Mouse (Mus musculus): ENCODE measurements around the gene Mdga1. TPM values are rescaled to one million over a fixed set of nuclear protein-coding genes. Genes with fewer than 3 reads are reported as not detected.

The Mdga1 gene
- polyA plus RNA-seq, 1 experiment from 2014 or later, result 13.6 TPM

GRCm38 (mm10) chr17:29873580-29874015 is 96.3 kb downstream of the Mdga1 start:
- no peak overlapping the region for H3K4me2 ChIP-seq
- peak; percentile 82 for ATAC-seq (ENCODE audit: low FRiP score)
- no peak overlapping the region for H3K4me3 ChIP-seq
- peak overlapping the region; percentile 53 for H3K9ac ChIP-seq
- H3K36me3 ChIP-seq, result no peaks in the 10 kb centered on the region
- no peaks in the 10 kb centered on the region for H3K27me3 ChIP-seq
- H3K4me1 ChIP-seq (replicated peaks), result peaks cover 55% of the 10 kb centered on the region
- WGBS, result 33% methylated on average over 7 of the region's 7 CpGs
- no peaks in the 10 kb centered on the region for H3K9me3 ChIP-seq
- peak overlapping the region; percentile 88 for H3K27ac ChIP-seq

GRCm38 (mm10) chr17:29870316-29870715 is 99.6 kb downstream of the Mdga1 start:
- no peak for ATAC-seq (ENCODE audit: low FRiP score)
- H3K4me3 ChIP-seq, result no peak overlapping the region
- H3K27ac ChIP-seq, result no peak overlapping the region
- H3K4me2 ChIP-seq, result no peak overlapping the region
- H3K4me1 ChIP-seq (replicated peaks), result peaks cover 40% of the 10 kb centered on the region
- H3K9me3 ChIP-seq, result no peaks in the 10 kb centered on the region
- H3K36me3 ChIP-seq, result peaks cover 13% of the 10 kb centered on the region
- H3K9ac ChIP-seq, result no peak overlapping the region
- 80% methylated on average over 12 of the region's 12 CpGs for WGBS
- no peaks in the 10 kb centered on the region for H3K27me3 ChIP-seq

DNA sequence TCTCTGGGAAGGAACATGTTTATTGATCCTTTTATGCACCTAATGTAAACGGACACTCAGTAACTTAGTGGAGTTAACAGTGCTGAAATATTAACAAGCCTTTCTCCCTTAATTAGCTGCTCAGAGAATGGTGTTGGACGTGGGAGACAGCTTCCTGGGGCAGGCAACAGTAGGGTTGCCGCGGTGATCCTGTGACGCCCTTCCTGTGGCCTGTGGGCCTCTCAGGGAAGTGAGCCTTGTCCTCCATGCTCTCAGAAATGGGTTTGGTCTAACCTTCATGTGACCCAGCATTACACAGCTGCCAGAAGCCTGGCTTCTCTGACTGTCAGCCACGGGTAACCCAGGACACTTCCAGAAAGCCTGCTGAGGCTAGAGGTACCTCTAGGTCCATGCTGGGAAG is 104.0 kb downstream of the Mdga1 start:
- Histone ChIP-seq H3K9me3 (no peaks in the 10 kb centered on the region), H3K36me3 (peaks cover 13% of the 10 kb centered on the region), H3K27ac (no peak overlapping the region), H3K4me2 (no peak overlapping the region), H3K9ac (no peak overlapping the region), H3K4me1 (replicated peaks) (0 out of 2 replicates have a peak, but pooled peaks cover 6% of the 10 kb centered on the region), H3K27me3 (no peaks in the 10 kb centered on the region), H3K4me3 (no peak overlapping the region)
- no peak for ATAC-seq (ENCODE audit: low FRiP score)
- 60% methylated on average over 6 of the region's 6 CpGs for WGBS

DNA sequence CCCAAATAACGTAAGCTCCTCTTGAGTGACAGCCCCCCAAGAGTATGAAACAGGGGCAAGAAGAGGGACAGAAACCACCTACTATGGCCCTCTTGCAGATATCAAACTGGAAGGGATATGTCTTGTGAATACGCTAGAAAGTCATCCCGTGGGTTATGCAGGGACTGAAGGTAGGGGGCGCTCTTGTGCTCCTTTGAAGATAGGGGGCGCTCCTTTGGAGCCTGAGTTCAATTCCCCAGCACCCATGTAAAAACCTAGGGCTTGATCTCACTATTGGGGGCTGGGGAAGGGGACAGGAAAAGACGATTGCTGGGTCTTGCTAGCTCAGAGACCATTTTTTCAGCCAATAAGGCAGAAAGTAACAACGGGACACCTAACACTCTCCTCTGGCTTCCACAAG is 105.4 kb downstream of the Mdga1 start:
- no peak for ATAC-seq (ENCODE audit: low FRiP score)
- Histone ChIP-seq H3K4me1 (replicated peaks) (peaks cover 6% of the 10 kb centered on the region; the same call in 1 of the 2 replicates), H3K9ac (no peak overlapping the region), H3K36me3 (peaks cover 13% of the 10 kb centered on the region), H3K27me3 (no peaks in the 10 kb centered on the region), H3K4me3 (no peak overlapping the region), H3K9me3 (no peaks in the 10 kb centered on the region), H3K27ac (no peak overlapping the region), H3K4me2 (no peak overlapping the region)
- 57% methylated on average over 7 of the region's 7 CpGs for WGBS

DNA sequence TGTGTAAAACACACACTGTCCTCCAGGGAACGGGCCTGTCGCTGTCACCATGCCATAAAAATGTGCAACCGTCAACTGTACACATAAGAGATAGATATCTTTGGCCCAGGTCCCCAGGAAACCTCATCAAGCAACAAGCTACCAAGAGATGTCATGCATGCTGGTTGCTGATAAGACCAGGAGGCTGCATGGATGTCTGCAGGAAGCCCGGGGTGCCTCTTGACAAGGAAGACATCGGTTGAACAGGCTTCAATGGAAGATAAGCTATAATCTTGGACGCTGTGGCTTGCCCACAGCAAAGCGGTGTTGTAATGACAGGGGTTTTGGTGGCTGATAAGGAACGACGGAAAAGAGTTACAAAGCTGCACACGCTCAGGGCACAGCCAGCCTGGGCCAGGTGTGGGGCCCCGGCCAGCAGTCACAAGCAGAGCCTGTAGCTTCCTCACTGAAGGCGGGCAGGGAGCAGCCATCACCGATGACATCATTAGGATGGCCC is 110.1 kb downstream of the Mdga1 start:
- ATAC-seq (ENCODE audit: low FRiP score), result no peak

GRCm38 (mm10) chr17:29858764-29859163 is 111.1 kb downstream of the Mdga1 start:
- Histone ChIP-seq H3K27me3 (no peaks in the 10 kb centered on the region), H3K36me3 (no peaks in the 10 kb centered on the region), H3K4me3 (no peak overlapping the region), H3K4me1 (replicated peaks) (peaks cover 24% of the 10 kb centered on the region), H3K27ac (no peak overlapping the region), H3K4me2 (no peak overlapping the region), H3K9ac (no peak overlapping the region), H3K9me3 (no peaks in the 10 kb centered on the region)
- WGBS, result 89% methylated on average over 3 of the region's 3 CpGs
- no peak for ATAC-seq (ENCODE audit: low FRiP score)

More for the DNA sequence above, 110.1 kb downstream of the Mdga1 start:
- no peak overlapping the region for H3K4me2 ChIP-seq
- WGBS, result 86% methylated on average over 13 of the region's 13 CpGs
- no peaks in the 10 kb centered on the region for H3K27me3 ChIP-seq
- peaks cover 24% of the 10 kb centered on the region for H3K4me1 ChIP-seq (replicated peaks)
- H3K9me3 ChIP-seq, result no peaks in the 10 kb centered on the region
- H3K36me3 ChIP-seq, result no peaks in the 10 kb centered on the region
- no peak overlapping the region for H3K4me3 ChIP-seq
- H3K27ac ChIP-seq, result no peak overlapping the region; the same call in 1 of the 2 replicates
- no peak overlapping the region for H3K9ac ChIP-seq

GRCm38 (mm10) chr17:29855702-29856580 is 113.9 kb downstream of the Mdga1 start:
- H3K9me3 ChIP-seq, result no peaks in the 10 kb centered on the region
- H3K27ac ChIP-seq, result peak overlapping the region; percentile 30; the same call in 1 of the 2 replicates
- H3K4me3 ChIP-seq, result no peak overlapping the region
- peaks cover 11% of the 10 kb centered on the region; the same call in 1 of the 2 replicates for H3K27me3 ChIP-seq
- no peak overlapping the region for H3K9ac ChIP-seq
- H3K4me2 ChIP-seq, result no peak overlapping the region
- H3K36me3 ChIP-seq, result 0 out of 2 replicates have a peak, but pooled peaks cover 2% of the 10 kb centered on the region
- H3K4me1 ChIP-seq (replicated peaks), result peaks cover 34% of the 10 kb centered on the region
- whole genome bisulfite sequencing, result 73% methylated on average over 18 of the region's 18 CpGs
- no peak for ATAC-seq (ENCODE audit: low FRiP score)

DNA sequence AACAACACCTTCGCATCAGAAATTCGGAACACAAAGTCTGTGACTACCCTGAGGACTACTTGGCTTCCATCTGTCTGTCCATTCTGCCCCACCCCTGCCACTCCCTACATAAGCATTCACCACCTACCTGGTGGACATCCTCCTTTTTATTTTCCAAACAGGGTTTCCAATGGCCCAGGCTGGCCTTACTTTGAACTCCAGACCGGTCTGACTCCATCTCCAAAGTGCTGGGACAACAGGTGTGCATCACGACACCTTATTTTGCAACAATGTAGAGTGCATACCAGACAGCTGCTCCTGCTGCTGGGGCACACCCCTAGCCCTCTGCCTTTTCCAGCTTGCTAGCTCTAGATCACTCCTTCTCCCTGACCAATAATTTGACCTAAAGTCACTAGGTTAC is 115.1 kb downstream of the Mdga1 start:
- H3K36me3 ChIP-seq, result 0 out of 2 replicates have a peak, but pooled peaks cover 2% of the 10 kb centered on the region
- ATAC-seq (ENCODE audit: low FRiP score), result no peak
- no peak overlapping the region for H3K9ac ChIP-seq
- WGBS, result 97% methylated on average over 4 of the region's 4 CpGs
- H3K4me2 ChIP-seq, result no peak overlapping the region
- H3K27ac ChIP-seq, result no peak overlapping the region
- H3K27me3 ChIP-seq, result peaks cover 11% of the 10 kb centered on the region; the same call in 1 of the 2 replicates
- H3K9me3 ChIP-seq, result no peaks in the 10 kb centered on the region
- H3K4me1 ChIP-seq (replicated peaks), result peaks cover 29% of the 10 kb centered on the region
- no peak overlapping the region for H3K4me3 ChIP-seq

DNA sequence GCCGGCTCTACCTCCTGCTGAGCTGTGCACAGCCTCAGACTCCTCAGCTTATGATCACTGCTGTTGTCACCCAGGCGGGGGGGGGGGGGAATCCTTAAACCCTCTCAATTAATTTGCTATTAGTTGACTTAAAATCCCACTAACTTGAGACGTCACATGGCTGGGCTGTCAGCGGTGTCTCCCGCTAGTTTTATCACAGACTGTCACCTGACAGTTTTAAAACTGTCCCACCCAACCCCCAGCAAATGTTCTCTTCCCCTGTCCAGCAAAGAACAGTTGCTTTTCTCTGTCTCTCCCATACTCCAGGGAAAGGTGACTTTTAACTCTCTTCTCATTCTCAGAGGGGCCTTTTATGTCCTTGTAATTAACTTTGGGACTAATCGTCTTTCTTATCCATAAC is 115.5 kb downstream of the Mdga1 start:
- Histone ChIP-seq H3K9ac (no peak overlapping the region), H3K4me3 (no peak overlapping the region), H3K27me3 (peaks cover 11% of the 10 kb centered on the region; the same call in 1 of the 2 replicates), H3K36me3 (0 out of 2 replicates have a peak, but pooled peaks cover 2% of the 10 kb centered on the region), H3K4me1 (replicated peaks) (peaks cover 28% of the 10 kb centered on the region), H3K4me2 (no peak overlapping the region), H3K9me3 (no peaks in the 10 kb centered on the region), H3K27ac (no peak overlapping the region)
- no peak for ATAC-seq (ENCODE audit: low FRiP score)
- 74% methylated on average over 6 of the region's 6 CpGs for WGBS

- no peak overlapping the region for H3K27ac ChIP-seq
- ATAC-seq (ENCODE audit: low FRiP score), result no peak
Measured at GRCm38 (mm10) chr17:29852846-29853486, 116.9 kb downstream of the Mdga1 start.

GRCm38 (mm10) chr17:29849436-29849797 is 120.5 kb downstream of the Mdga1 start:
- ATAC-seq (ENCODE audit: low FRiP score), result 0 out of 2 replicates have a peak, but pooled peaks have one; percentile 55
- WGBS, result 84% methylated on average over 13 of the region's 13 CpGs
- H3K4me2 ChIP-seq, result no peak overlapping the region
- H3K4me3 ChIP-seq, result no peak overlapping the region
- no peak overlapping the region for H3K27ac ChIP-seq
- H3K27me3 ChIP-seq, result peaks cover 11% of the 10 kb centered on the region; the same call in 1 of the 2 replicates
- no peaks in the 10 kb centered on the region for H3K9me3 ChIP-seq
- peaks cover 9% of the 10 kb centered on the region; the same call in 1 of the 2 replicates for H3K4me1 ChIP-seq (replicated peaks)
- H3K9ac ChIP-seq, result no peak overlapping the region
- peaks cover 13% of the 10 kb centered on the region; the same call in 1 of the 2 replicates for H3K36me3 ChIP-seq

More at GRCm38 (mm10) chr17:29852846-29853486, 116.9 kb downstream of the Mdga1 start:
- H3K4me3 ChIP-seq, result no peak overlapping the region
- peaks cover 28% of the 10 kb centered on the region for H3K4me1 ChIP-seq (replicated peaks)
- H3K36me3 ChIP-seq, result 0 out of 2 replicates have a peak, but pooled peaks cover 2% of the 10 kb centered on the region
- H3K27me3 ChIP-seq, result peaks cover 11% of the 10 kb centered on the region; the same call in 1 of the 2 replicates
- no peak overlapping the region for H3K4me2 ChIP-seq
- no peaks in the 10 kb centered on the region for H3K9me3 ChIP-seq
- WGBS, result 45% methylated on average over 8 of the region's 8 CpGs
- no peak overlapping the region for H3K9ac ChIP-seq
